Mouse (Mus musculus) heart, postnatal 0 days (tissue): Measurements from ENCODE around the gene Olfr1416.

ENCODE experiments used
- CTCF ChIP-seq: IDR thresholded peaks from 2 replicates; pipeline ENCODE4 v1.5.1; 2016; ENCODE audit warnings: antibody characterized with exemption, control low read depth, low read depth
- EP300 ChIP-seq: IDR thresholded peaks from 2 replicates; pipeline ENCODE4 v1.6.1; 2016; ENCODE audit warnings: antibody characterized with exemption, low read depth

DNA sequence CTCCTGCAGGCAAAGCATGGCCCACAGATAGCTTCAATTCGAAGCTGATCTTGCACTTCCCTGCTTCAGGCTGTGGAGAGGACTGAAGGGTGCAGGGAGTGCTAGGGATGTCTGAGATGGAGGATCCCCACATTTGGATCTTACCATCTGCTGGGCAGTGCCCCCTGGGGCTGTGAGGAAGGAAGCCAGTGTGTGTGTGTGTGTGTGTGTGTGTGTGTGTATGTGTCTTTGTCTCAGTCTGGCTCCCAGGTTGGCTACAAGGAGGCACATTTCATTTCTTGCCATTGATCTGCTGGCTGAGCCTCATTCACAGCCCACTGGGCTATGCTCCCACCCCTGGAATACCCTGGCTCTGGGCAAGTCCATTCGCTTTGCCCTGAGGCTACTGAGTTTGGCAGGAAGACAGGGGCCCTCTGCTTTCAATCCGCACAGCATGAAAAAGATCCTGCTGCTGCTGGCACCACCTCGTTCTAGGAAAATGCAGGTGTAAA is 48.0 kb downstream of the Olfr1416 start:
- no peak for TF ChIP-seq EP300
- no peak for TF ChIP-seq CTCF
